Mouse (Mus musculus) erythroblast, embryonic 14.5 days (primary cell): ENCODE data around the gene Kcnj15.

Source experiments
- GATA1 ChIP-seq: IDR thresholded peaks from 2 replicates; pipeline ENCODE4 v1.6.1; 2012; ENCODE audit warnings: low read length, inconsistent platforms, mixed read lengths
- TAL1 ChIP-seq: IDR thresholded peaks from 3 replicates; pipeline ENCODE4 v1.6.1; 2012; ENCODE audit warnings: low read length, inconsistent platforms, mixed read lengths

GRCm38 (mm10) chr16:95215782-95216181, 41.6 kb upstream of the Kcnj15 start:
- no peak for TF ChIP-seq TAL1
- TF ChIP-seq GATA1, result no peak
